Mouse (Mus musculus) forebrain, postnatal 0 days (tissue): ENCODE measurements around the gene Myo10. TPM values are rescaled to one million over a fixed set of nuclear protein-coding genes. Genes with fewer than 3 reads are reported as not detected.
A peak's percentile ranks its signal among the peaks of the same experiment; 100 is the strongest.

Experiments used
- ATAC-seq: fragments of 200-750 bp; cut with Nextera tagmentation; 2 replicates; pipeline ENCODE4 v1.8.0; 2017; ENCODE audit warnings: mild to moderate bottlenecking, moderate library complexity
- DNase-seq: peaks from one replicate; pipeline ENCODE4 v3.0.0-alpha.2; 2015
- H3K27ac ChIP-seq: fragments of 300-500 bp; sonication (generic); 2 replicates; pipeline ENCODE4 v1.5.1; 2014; ENCODE audit warnings: low read depth, mild to moderate bottlenecking, antibody characterized with exemption, low read length, moderate library complexity, mixed read lengths
- H3K27me3 ChIP-seq: fragments of 300-500 bp; sonication (generic); 2 replicates; pipeline ENCODE4 v1.6.1; 2014; ENCODE audit warnings: mild to moderate bottlenecking, low read length, mixed read lengths; ENCODE audit not compliant: insufficient read depth
- H3K36me3 ChIP-seq: fragments of 300-500 bp; sonication (generic); 2 replicates; pipeline ENCODE4 v1.6.1; 2014; ENCODE audit warnings: mild to moderate bottlenecking, moderate library complexity; ENCODE audit not compliant: insufficient read depth
- H3K4me1 ChIP-seq: fragments of 300-500 bp; sonication (generic); 2 replicates; pipeline ENCODE4 v1.6.1; 2014; ENCODE audit warnings: antibody characterized with exemption; ENCODE audit not compliant: insufficient read depth
- H3K4me2 ChIP-seq: fragments of 300-500 bp; sonication (generic); 2 replicates; pipeline ENCODE4 v1.6.1; 2014; ENCODE audit warnings: low read depth, mild to moderate bottlenecking, moderate library complexity
- H3K4me3 ChIP-seq: fragments of 300-500 bp; sonication (generic); 2 replicates; pipeline ENCODE4 v1.5.1; 2014; ENCODE audit warnings: low read depth, low read length, mixed read lengths
- H3K9ac ChIP-seq: fragments of 300-500 bp; sonication (generic); 2 replicates; pipeline ENCODE4 v1.6.1; 2014; ENCODE audit warnings: mild to moderate bottlenecking
- H3K9me3 ChIP-seq: fragments of 300-500 bp; sonication (generic); 2 replicates; pipeline ENCODE4 v1.6.1; 2016; ENCODE audit warnings: low read length
- CTCF ChIP-seq: sonication (generic); IDR thresholded peaks from 2 replicates; pipeline ENCODE4 v1.5.1; 2016; ENCODE audit warnings: antibody characterized with exemption, control low read depth, low read depth
- WGBS: fragments of 180-500 bp; shearing (Covaris S2); extraction: QIAGEN DNeasy Blood & Tissue Kit; methylation state at CpG from one replicate; pipeline ENCODE4 v1.1.7; 2014; 5-methylcytosine and 5-hydroxymethylcytosine counted together
- polyA plus RNA-seq: library from polyadenylated mRNA; unstranded; fragments of >200 nt; fragmentation: Nextera tagmentation; extraction: Ambion mirVana; gene quantifications from 2 replicates; pipeline ENCODE4 v1.2.1, GENCODE M21; 2015
- total RNA-seq: library from RNA; depleted of rRNA; stranded (reverse); fragments of >200 nt; gene quantifications from 2 replicates; pipeline ENCODE4 v1.2.3, GENCODE M21; 2014

The Myo10 gene
- total and polyA plus RNA-seq, 2 experiments from 2014 or later = 22.3 to 24.2 TPM

GRCm38 (mm10) chr15:25608742-25609141 lies 13.6 kb upstream of the Myo10 start:
- 76% methylated on average over 3 of the region's 3 CpGs for WGBS
- no peak overlapping the region for H3K9ac ChIP-seq
- no peak overlapping the region for H3K27ac ChIP-seq
- no peak for TF ChIP-seq CTCF
- H3K4me1 ChIP-seq = no peaks in the 10 kb centered on the region
- no peak for DNase-seq
- no peak overlapping the region for H3K4me2 ChIP-seq
- H3K36me3 ChIP-seq = no peaks in the 10 kb centered on the region
- H3K27me3 ChIP-seq = no peaks in the 10 kb centered on the region
- H3K9me3 ChIP-seq = no peaks in the 10 kb centered on the region
- no peak for ATAC-seq
- no peak overlapping the region for H3K4me3 ChIP-seq

- TF ChIP-seq CTCF = no peak
- Histone ChIP-seq H3K9me3 (no peaks in the 10 kb centered on the region), H3K4me1 (no peaks in the 10 kb centered on the region), H3K36me3 (no peaks in the 10 kb centered on the region), H3K4me3 (no peak overlapping the region), H3K27ac (no peak overlapping the region), H3K4me2 (no peak overlapping the region), H3K27me3 (no peaks in the 10 kb centered on the region), H3K9ac (no peak overlapping the region)
- no peak for ATAC-seq
- DNase-seq = no peak
- 85% methylated on average over 10 of the region's 10 CpGs for WGBS
Measured at GRCm38 (mm10) chr15:25609253-25609652, 13.1 kb upstream of the Myo10 start.

- Histone ChIP-seq H3K9me3 (no peaks in the 10 kb centered on the region), H3K9ac (no peak overlapping the region), H3K4me2 (no peak overlapping the region), H3K27me3 (no peaks in the 10 kb centered on the region), H3K36me3 (no peaks in the 10 kb centered on the region), H3K4me1 (no peaks in the 10 kb centered on the region), H3K4me3 (no peak overlapping the region), H3K27ac (no peak overlapping the region)
- DNase-seq = no peak
- ATAC-seq = no peak
- WGBS = 78% methylated on average over 6 of the region's 6 CpGs
- TF ChIP-seq CTCF = no peak
Measured at GRCm38 (mm10) chr15:25611178-25611577, 11.1 kb upstream of the Myo10 start.

- Histone ChIP-seq H3K27me3 (peaks cover 33% of the 10 kb centered on the region), H3K27ac (no peak overlapping the region), H3K36me3 (no peaks in the 10 kb centered on the region), H3K9ac (no peak overlapping the region), H3K9me3 (no peaks in the 10 kb centered on the region), H3K4me3 (no peak overlapping the region), H3K4me2 (no peak overlapping the region), H3K4me1 (no peaks in the 10 kb centered on the region; the same call in 1 of the 2 replicates)
- 87% methylated on average over 4 of the region's 4 CpGs for WGBS
- TF ChIP-seq CTCF = no peak
- DNase-seq = no peak
- no peak for ATAC-seq
Measured at GRCm38 (mm10) chr15:25620560-25620959, 1.8 kb upstream of the Myo10 start.

- H3K4me1 ChIP-seq = no peaks in the 10 kb centered on the region; the same call in 1 of the 2 replicates
- H3K27me3 ChIP-seq = peaks cover 33% of the 10 kb centered on the region
- H3K4me2 ChIP-seq = peak overlapping the region; percentile 99
- H3K36me3 ChIP-seq = no peaks in the 10 kb centered on the region
- TF ChIP-seq CTCF = no peak
- H3K9ac ChIP-seq = peak overlapping the region; percentile 56; the same call in 1 of the 2 replicates
- DNase-seq (no peak), ATAC-seq (no peak)
- no peak overlapping the region for H3K27ac ChIP-seq
- 8% methylated on average over 20 of the region's 20 CpGs for WGBS
- no peaks in the 10 kb centered on the region for H3K9me3 ChIP-seq
- H3K4me3 ChIP-seq = peak overlapping the region; percentile 69
Measured at GRCm38 (mm10) chr15:25621351-25622199, 750 bp upstream of the Myo10 start.

- DNase-seq = peak; percentile 8
- Histone ChIP-seq H3K4me3 (peak overlapping the region; percentile 69), H3K36me3 (no peaks in the 10 kb centered on the region), H3K9ac (peak overlapping the region; percentile 56), H3K27ac (peak overlapping the region; percentile 37; the same call in 1 of the 2 replicates), H3K4me2 (peak overlapping the region; percentile 99), H3K9me3 (no peaks in the 10 kb centered on the region), H3K4me1 (no peaks in the 10 kb centered on the region; the same call in 1 of the 2 replicates), H3K27me3 (peaks cover 33% of the 10 kb centered on the region)
- no peak for TF ChIP-seq CTCF
- under 1% methylated on average over 60 of the region's 61 CpGs for WGBS
- ATAC-seq = peak; percentile 18; the same call in 1 of the 2 replicates
Measured at GRCm38 (mm10) chr15:25622867-25623471, 644 bp downstream of the Myo10 start.

GRCm38 (mm10) chr15:25623556-25624180 lies 1.3 kb downstream of the Myo10 start:
- H3K27me3 ChIP-seq = peaks cover 33% of the 10 kb centered on the region
- DNase-seq = no peak
- no peaks in the 10 kb centered on the region for H3K9me3 ChIP-seq
- no peak for ATAC-seq
- no peaks in the 10 kb centered on the region for H3K36me3 ChIP-seq
- H3K4me3 ChIP-seq = peak overlapping the region; percentile 69
- no peak overlapping the region for H3K27ac ChIP-seq
- H3K4me2 ChIP-seq = peak overlapping the region; percentile 99
- H3K4me1 ChIP-seq = no peaks in the 10 kb centered on the region; the same call in 1 of the 2 replicates
- TF ChIP-seq CTCF = no peak
- peak overlapping the region; percentile 56 for H3K9ac ChIP-seq
- 10% methylated on average over 9 of the region's 9 CpGs for WGBS
